Mouse (Mus musculus): ENCODE data around the gene Olfr1446.

The Olfr1446 gene

DNA sequence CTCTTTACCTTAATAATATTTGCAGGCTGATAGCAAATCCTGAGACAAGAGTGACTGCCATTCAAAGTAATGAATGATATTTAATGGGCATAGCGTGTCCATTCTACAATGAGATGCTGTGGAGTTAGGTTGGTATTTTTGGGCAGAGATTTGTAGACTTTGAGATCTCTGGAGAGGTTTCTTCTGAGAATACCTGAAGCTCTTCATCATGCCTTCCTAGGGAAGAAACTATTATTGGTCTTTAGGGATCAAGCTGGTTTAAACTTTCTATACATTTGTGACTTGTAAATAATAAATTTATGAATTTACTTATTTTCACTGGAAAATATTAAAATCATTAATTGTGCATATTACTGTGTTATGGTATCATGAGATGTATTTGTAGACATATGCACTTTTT is at the start of gene Olfr1446:
Gene Olfr1446 (minus strand): TSS at position 101 of the 400 bp plus-strand sequence.
- DNase-seq (ENCODE audit: low read depth, low spot score), result no peak

DNA sequence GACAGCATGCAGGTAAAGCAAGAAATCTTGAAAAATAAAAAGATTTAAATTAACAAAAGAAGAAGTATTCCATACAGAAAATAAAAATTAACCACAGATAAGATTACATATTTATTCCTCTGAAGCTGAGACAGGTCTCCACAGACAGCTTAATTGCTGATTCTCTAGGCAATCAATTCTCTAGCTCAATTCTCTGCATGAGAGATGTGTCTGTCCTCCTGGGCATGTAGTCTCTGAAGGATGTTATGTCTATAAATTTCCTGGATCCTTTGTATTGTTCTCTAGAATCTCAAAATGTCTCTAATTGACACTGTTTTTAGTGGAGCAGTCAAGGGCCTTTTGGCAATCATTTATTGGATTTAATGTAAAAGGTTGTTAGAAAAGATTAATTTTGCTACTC is 37.2 kb upstream of the Olfr1446 start, which contains the start of gene Olfr1449:
Gene Olfr1449 (plus strand): TSS at position 301 of the 400 bp plus-strand sequence.
- no peak for DNase-seq (ENCODE audit: low read depth, low spot score)

DNA sequence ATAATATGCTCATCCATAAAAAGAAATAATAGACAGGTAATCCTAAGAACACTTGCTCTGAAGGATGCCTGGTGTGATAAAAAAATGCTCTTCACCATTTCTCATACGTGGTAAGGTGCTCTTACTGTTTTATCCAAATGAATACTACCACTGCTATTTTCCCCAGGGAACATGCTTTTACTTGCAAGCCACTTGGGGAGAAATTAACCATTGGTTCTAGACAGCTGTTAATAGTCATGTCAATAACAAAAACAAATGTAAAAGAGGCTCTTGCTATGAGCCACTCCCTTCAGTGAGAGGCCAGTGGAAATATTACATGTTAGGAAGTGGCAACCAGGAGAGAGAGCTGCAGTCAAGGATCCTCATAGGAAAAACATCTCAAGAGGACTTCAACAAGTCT is 31.0 kb upstream of the Olfr1446 start, which contains the start of gene Olfr1448:
Gene Olfr1448 (minus strand): TSS at position 101 of the 400 bp plus-strand sequence.
- DNase-seq (ENCODE audit: low read depth, low spot score), result no peak

DNA sequence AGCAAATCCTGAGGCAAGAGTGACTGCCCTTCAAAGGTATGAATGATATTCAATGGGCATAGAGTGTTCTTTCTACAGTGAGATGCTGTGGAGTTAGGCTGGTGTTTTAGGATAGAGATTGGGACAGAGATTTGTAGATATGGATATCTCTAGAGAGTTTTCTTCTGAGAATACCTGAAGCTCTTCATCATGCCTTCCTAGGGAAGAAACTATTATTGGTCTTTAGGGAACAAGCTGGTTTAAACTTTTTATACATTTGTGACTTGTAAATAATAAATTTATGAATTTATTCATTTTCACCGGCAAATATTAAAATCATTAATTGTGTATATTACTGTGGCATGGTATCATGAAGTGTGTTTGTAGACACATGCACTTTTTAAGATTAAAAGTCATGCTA is 10.3 kb upstream of the Olfr1446 start, which contains the start of gene Olfr1447:
Gene Olfr1447 (minus strand): TSS at position 101 of the 400 bp plus-strand sequence.
- DNase-seq (ENCODE audit: low read depth, low spot score), result no peak

DNA sequence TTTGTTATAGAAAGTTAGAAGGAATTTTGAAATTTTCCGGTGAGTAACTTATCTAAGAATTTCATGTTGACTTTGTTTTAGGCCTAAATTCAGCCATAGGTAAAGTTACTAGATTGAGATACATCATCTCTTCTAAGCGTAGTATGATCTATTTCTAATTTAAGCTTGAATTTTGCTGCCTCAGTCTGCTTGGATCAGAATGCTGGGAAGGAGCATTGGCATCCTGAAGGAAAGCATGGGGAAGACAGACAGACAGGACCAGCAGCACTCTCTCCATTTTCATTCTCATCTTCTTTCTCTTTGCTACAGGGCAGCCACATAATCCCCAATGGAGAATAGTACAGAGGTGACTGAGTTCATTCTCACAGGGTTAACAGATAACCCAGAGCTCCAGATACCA is 9.8 kb downstream of the Olfr1446 start, which contains the start of gene Olfr1445:
Gene Olfr1445 (plus strand): TSS at position 301 of the 400 bp plus-strand sequence.
- DNase-seq (ENCODE audit: low read depth, low spot score), result no peak

DNA sequence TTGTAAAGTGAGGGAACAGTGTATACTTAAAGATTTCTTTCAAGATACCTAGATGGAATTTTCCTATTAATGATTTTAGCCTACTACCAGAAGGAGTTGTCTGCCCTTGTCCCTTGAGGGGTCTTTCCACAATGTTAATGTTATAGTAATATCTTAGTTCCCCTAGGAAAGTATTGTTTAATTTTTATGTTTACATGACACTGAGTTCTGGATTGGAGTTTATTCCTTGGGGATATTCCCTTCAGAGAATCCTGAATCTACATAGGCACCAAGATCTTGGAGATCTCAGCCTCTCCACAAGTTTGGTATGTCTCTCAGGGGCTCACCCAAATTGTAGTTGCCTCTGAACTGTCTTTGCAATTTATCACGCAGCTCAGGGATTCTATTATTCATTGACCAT is 36.3 kb downstream of the Olfr1446 start, which contains the start of gene Olfr1444:
Gene Olfr1444 (plus strand): TSS at position 301 of the 400 bp plus-strand sequence.
- no peak for DNase-seq (ENCODE audit: low read depth, low spot score)

DNA sequence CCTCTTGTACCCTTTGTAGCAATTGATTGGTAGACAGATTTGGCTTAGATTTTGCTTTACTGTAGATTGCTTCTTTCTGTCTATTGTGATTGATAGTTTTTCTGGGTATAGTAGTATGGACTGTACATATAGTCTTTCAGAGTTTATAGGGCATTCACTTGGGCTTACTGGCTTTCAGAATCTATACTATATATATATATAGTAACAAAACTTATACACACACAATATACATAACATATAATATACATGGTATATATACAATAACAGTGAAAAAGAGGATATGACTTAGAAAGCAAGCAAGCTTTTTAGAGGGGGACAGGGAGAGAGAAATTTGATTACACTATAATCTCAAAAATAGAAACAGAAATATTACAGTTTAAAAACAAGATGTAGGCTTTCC is 46.9 kb downstream of the Olfr1446 start, which contains the start of gene Gm5244:
Gene Gm5244 (plus strand): TSS at position 301 of the 400 bp plus-strand sequence.
- no peak for DNase-seq (ENCODE audit: low read depth, low spot score)

DNA sequence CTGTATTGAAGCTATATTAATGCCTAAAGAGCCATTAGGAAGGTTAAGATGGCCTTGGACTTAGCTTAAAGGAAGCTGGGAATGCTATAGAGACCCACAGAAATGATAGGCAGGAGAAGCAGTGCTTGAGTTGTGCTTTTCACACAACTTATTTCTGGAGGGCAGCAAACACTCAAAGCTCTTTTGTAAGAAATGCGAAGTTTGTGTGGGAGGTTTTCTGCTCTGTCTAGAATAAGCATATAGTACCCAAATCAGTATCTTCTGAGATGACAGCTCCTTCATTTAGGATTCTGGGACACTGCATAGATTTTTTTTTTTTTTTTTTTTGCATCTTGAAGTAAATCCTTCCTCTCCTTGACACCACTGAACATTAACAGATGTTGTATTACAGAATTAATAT is 54.8 kb downstream of the Olfr1446 start:
- no peak for DNase-seq (ENCODE audit: low read depth, low spot score)
